Mouse (Mus musculus): ENCODE data around the gene Ranbp3. TPM values are rescaled to one million over a fixed set of nuclear protein-coding genes. Genes with fewer than 3 reads are reported as not detected.

The Ranbp3 gene
- polyA plus RNA-seq, 1 experiment from 2014 or later: 34.5 TPM

DNA sequence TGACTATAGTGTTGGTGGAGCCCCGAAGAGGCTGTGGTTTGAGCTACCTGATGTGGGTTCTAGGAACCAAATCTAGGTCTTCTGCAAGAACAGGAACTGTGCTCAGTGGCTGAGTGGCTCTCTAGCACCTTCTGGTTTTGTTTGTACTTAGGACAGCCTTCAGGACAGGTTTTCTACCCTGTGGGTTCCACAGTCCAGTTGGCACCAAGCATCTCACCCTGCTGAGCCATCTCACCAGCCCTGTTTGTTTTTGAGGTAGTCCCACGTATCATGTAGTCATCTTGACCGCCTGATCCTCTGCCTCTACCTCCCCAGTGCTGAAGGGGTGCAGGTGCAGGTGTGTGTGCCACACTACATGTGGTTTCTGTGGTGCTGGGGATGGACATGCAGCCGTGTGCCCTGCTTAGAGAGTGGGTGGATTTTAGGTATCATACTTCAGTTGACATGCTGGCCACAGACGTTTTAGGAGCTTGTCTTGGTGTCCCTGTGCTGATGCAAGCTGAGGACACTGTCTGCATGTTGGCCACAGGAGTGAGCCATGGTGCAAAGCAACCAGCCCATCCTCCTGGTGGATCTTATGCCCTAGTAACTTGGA lies 10.5 kb downstream of the Ranbp3 start:
- TF ChIP-seq CTCF (IDR thresholded peaks at IDR 0.05; ENCODE audit: low read depth): no peak
- TF ChIP-seq EP300 (optimal IDR thresholded peaks at IDR 0.05): no peak
- DNase-seq (ENCODE audit: low spot score) (no peak), ATAC-seq (ENCODE audit: low FRiP score, low TSS enrichment) (no peak)
- H3K9ac ChIP-seq (ENCODE audit: low read length): no peak overlapping the region
- no peaks in the 10 kb centered on the region for H3K27me3 ChIP-seq (ENCODE audit: control insufficient read depth, insufficient read depth, low read length)
- H3K4me1 ChIP-seq (replicated peaks; ENCODE audit: control insufficient read depth, insufficient read depth): no peaks in the 10 kb centered on the region
- H3K9me3 ChIP-seq (ENCODE audit: control insufficient read depth, low read length): no peaks in the 10 kb centered on the region
- no peak overlapping the region for H3K4me3 ChIP-seq (ENCODE audit: low read depth, low read length)
- no peak overlapping the region for H3K4me2 ChIP-seq (replicated peaks; ENCODE audit: low read depth)
- WGBS: 80% methylated on average over 5 of the region's 5 CpGs
- peaks cover 14% of the 10 kb centered on the region; the same call in 1 of the 2 replicates for H3K36me3 ChIP-seq (ENCODE audit: control insufficient read depth, insufficient read depth, low read length)
- no peak overlapping the region for H3K27ac ChIP-seq (replicated peaks)

- Histone ChIP-seq H3K4me3 (ENCODE audit: low read depth, low read length) (no peak overlapping the region), H3K27ac (replicated peaks) (no peak overlapping the region), H3K9ac (ENCODE audit: low read length) (no peak overlapping the region), H3K4me1 (replicated peaks; ENCODE audit: control insufficient read depth, insufficient read depth) (no peaks in the 10 kb centered on the region), H3K9me3 (ENCODE audit: control insufficient read depth, low read length) (no peaks in the 10 kb centered on the region), H3K4me2 (replicated peaks; ENCODE audit: low read depth) (no peak overlapping the region), H3K36me3 (ENCODE audit: control insufficient read depth, insufficient read depth, low read length) (peaks cover 14% of the 10 kb centered on the region; the same call in 1 of the 2 replicates), H3K27me3 (ENCODE audit: control insufficient read depth, insufficient read depth, low read length) (no peaks in the 10 kb centered on the region)
- WGBS: 67% methylated on average over 2 of the region's 2 CpGs
- TF ChIP-seq EP300 (optimal IDR thresholded peaks at IDR 0.05) (no peak), CTCF (IDR thresholded peaks at IDR 0.05; ENCODE audit: low read depth) (no peak)
- DNase-seq (ENCODE audit: low spot score) (no peak), ATAC-seq (ENCODE audit: low FRiP score, low TSS enrichment) (no peak)
Observed at GRCm38 (mm10) chr17:56684649-56685048, 11.6 kb downstream of the Ranbp3 start.

DNA sequence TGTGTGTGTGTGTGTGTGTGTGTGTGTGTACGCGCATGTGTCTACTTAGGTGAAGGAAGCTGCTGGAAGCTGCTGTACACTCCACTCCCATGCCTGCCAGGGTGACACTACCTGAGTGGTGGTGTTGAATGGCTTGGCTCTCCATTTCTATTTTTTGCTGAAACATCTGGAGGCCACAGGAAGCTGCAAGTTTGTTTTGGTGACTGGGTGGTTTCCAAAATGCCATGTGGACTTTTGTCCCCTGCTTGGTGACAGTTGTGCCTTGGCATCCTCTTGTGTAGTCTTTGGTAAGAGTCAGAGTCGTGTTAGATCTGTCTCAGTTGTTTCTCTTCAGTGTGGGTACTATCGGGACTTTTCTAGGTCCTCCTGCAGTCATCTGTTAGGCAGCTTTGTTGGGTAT lies 13.7 kb downstream of the Ranbp3 start:
- no peaks in the 10 kb centered on the region for H3K27me3 ChIP-seq (ENCODE audit: control insufficient read depth, insufficient read depth, low read length)
- WGBS: 72% methylated on average over 2 of the region's 4 CpGs
- H3K36me3 ChIP-seq (ENCODE audit: control insufficient read depth, insufficient read depth, low read length): peaks cover 12% of the 10 kb centered on the region; the same call in 1 of the 2 replicates
- TF ChIP-seq EP300 (optimal IDR thresholded peaks at IDR 0.05) (no peak), CTCF (IDR thresholded peaks at IDR 0.05; ENCODE audit: low read depth) (no peak)
- no peaks in the 10 kb centered on the region for H3K9me3 ChIP-seq (ENCODE audit: control insufficient read depth, low read length)
- no peak overlapping the region for H3K27ac ChIP-seq (replicated peaks)
- DNase-seq (ENCODE audit: low spot score) (no peak), ATAC-seq (ENCODE audit: low FRiP score, low TSS enrichment) (no peak)
- H3K4me2 ChIP-seq (replicated peaks; ENCODE audit: low read depth): no peak overlapping the region
- H3K9ac ChIP-seq (ENCODE audit: low read length): no peak overlapping the region
- H3K4me1 ChIP-seq (replicated peaks; ENCODE audit: control insufficient read depth, insufficient read depth): no peaks in the 10 kb centered on the region
- H3K4me3 ChIP-seq (ENCODE audit: low read depth, low read length): no peak overlapping the region

- no peaks in the 10 kb centered on the region for H3K9me3 ChIP-seq (ENCODE audit: control insufficient read depth, low read length)
- H3K4me2 ChIP-seq (replicated peaks; ENCODE audit: low read depth): no peak overlapping the region
- H3K36me3 ChIP-seq (ENCODE audit: control insufficient read depth, insufficient read depth, low read length): peaks cover 14% of the 10 kb centered on the region; the same call in 1 of the 2 replicates
- no peak for DNase-seq (ENCODE audit: low spot score)
- no peak overlapping the region for H3K4me3 ChIP-seq (ENCODE audit: low read depth, low read length)
- H3K9ac ChIP-seq (ENCODE audit: low read length): no peak overlapping the region
- no peaks in the 10 kb centered on the region for H3K27me3 ChIP-seq (ENCODE audit: control insufficient read depth, insufficient read depth, low read length)
- H3K4me1 ChIP-seq (replicated peaks; ENCODE audit: control insufficient read depth, insufficient read depth): no peaks in the 10 kb centered on the region
- H3K27ac ChIP-seq (replicated peaks): no peak overlapping the region
- ATAC-seq (ENCODE audit: low FRiP score, low TSS enrichment): no peak
- TF ChIP-seq CTCF (IDR thresholded peaks at IDR 0.05; ENCODE audit: low read depth) (no peak), EP300 (optimal IDR thresholded peaks at IDR 0.05) (no peak)
Observed at GRCm38 (mm10) chr17:56688045-56688444, 15.0 kb downstream of the Ranbp3 start.

DNA sequence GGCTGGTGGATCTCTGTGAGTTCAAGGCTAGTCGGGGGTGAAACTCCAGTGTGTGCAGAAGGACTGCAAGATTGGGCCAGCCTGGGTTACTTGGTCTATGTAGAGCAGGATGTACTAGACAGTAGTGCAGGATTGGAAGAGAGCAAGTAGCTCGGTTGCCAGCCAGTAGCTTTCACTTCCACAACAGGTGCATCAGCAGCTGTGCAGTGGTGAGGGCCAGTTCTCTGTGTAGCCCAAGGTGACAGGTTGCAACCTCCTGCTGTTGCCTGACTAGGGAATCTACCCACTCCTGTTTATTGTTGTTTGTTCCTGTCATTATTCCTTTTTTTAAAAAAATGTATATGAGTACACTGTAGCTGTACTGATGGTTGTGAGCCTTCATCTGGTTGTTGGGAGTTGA lies 15.6 kb downstream of the Ranbp3 start:
- no peaks in the 10 kb centered on the region for H3K4me1 ChIP-seq (replicated peaks; ENCODE audit: control insufficient read depth, insufficient read depth)
- TF ChIP-seq CTCF (IDR thresholded peaks at IDR 0.05; ENCODE audit: low read depth) (no peak), EP300 (optimal IDR thresholded peaks at IDR 0.05) (no peak)
- 90% methylated on average over 2 of the region's 2 CpGs for WGBS
- H3K9me3 ChIP-seq (ENCODE audit: control insufficient read depth, low read length): no peaks in the 10 kb centered on the region
- no peak overlapping the region for H3K9ac ChIP-seq (ENCODE audit: low read length)
- no peak overlapping the region for H3K4me2 ChIP-seq (replicated peaks; ENCODE audit: low read depth)
- no peaks in the 10 kb centered on the region for H3K27me3 ChIP-seq (ENCODE audit: control insufficient read depth, insufficient read depth, low read length)
- no peak for ATAC-seq (ENCODE audit: low FRiP score, low TSS enrichment)
- no peak overlapping the region for H3K4me3 ChIP-seq (ENCODE audit: low read depth, low read length)
- H3K27ac ChIP-seq (replicated peaks): no peak overlapping the region
- peaks cover 14% of the 10 kb centered on the region; the same call in 1 of the 2 replicates for H3K36me3 ChIP-seq (ENCODE audit: control insufficient read depth, insufficient read depth, low read length)
- DNase-seq (ENCODE audit: low spot score): no peak

DNA sequence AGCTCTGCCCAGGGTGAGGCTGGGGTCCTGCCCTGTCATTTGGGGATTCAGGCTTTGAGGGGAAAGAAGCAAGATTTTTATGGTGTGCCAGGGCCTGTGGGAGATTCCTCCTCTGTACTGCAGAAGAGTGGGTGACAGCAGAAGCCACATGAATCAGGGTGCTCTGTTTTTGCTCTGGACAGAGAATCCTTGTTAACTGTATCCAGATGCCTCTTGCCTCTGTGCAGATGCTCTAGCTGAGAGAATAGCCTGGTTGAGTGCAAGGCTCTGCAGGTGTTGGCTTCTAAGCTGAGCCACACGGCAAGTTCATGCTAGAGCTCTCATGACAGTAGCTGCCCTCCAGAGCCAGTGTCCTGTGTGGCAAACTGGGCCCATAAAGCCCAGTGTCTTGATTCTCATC lies 20.3 kb downstream of the Ranbp3 start:
- TF ChIP-seq EP300 (optimal IDR thresholded peaks at IDR 0.05): no peak
- no peak for TF ChIP-seq CTCF (IDR thresholded peaks at IDR 0.05; ENCODE audit: low read depth)
- Histone ChIP-seq H3K27me3 (ENCODE audit: control insufficient read depth, insufficient read depth, low read length) (no peaks in the 10 kb centered on the region), H3K9ac (ENCODE audit: low read length) (no peak overlapping the region), H3K36me3 (ENCODE audit: control insufficient read depth, insufficient read depth, low read length) (peaks cover 17% of the 10 kb centered on the region), H3K4me2 (replicated peaks; ENCODE audit: low read depth) (no peak overlapping the region), H3K4me1 (replicated peaks; ENCODE audit: control insufficient read depth, insufficient read depth) (no peaks in the 10 kb centered on the region), H3K9me3 (ENCODE audit: control insufficient read depth, low read length) (no peaks in the 10 kb centered on the region), H3K27ac (replicated peaks) (no peak overlapping the region), H3K4me3 (ENCODE audit: low read depth, low read length) (no peak overlapping the region)
- 62% methylated on average over 1 of the region's 1 CpGs for WGBS
- DNase-seq (ENCODE audit: low spot score): no peak
- ATAC-seq (ENCODE audit: low FRiP score, low TSS enrichment): no peak

All from stomach, postnatal 0 days (tissue).